Mouse (Mus musculus) stomach, postnatal 0 days (tissue): ENCODE results near the gene Iqschfp. TPM values are rescaled to one million over a fixed set of nuclear protein-coding genes. Genes with fewer than 3 reads are reported as not detected.

ENCODE experiments used
- ATAC-seq: fragments of 200-750 bp; cut with Nextera tagmentation; 2 replicates; pipeline ENCODE4 v1.8.0; 2017; ENCODE audit not compliant: low FRiP score, low TSS enrichment
- DNase-seq: peaks from one replicate; pipeline ENCODE4 v3.0.0-alpha.2; 2016; ENCODE audit warnings: low spot score
- H3K27ac ChIP-seq: fragments of 300-500 bp; sonication (generic); replicated peaks from 2 replicates; pipeline ENCODE4 v1.5.1; 2014; ENCODE audit warnings: mild to moderate bottlenecking, control low read depth
- H3K27me3 ChIP-seq: fragments of 300-500 bp; sonication (generic); 2 replicates; pipeline ENCODE4 v1.6.1; 2014; ENCODE audit warnings: low read length; ENCODE audit not compliant: control insufficient read depth, insufficient read depth
- H3K36me3 ChIP-seq: fragments of 300-500 bp; sonication (generic); 2 replicates; pipeline ENCODE4 v1.6.1; 2014; ENCODE audit warnings: low read length, mixed read lengths; ENCODE audit not compliant: control insufficient read depth, insufficient read depth
- H3K4me1 ChIP-seq: fragments of 300-500 bp; sonication (generic); replicated peaks from 2 replicates; pipeline ENCODE4 v1.6.1; 2014; ENCODE audit warnings: antibody characterized with exemption; ENCODE audit not compliant: control insufficient read depth, insufficient read depth
- H3K4me2 ChIP-seq: fragments of 300-500 bp; sonication (generic); replicated peaks from 2 replicates; pipeline ENCODE4 v1.6.1; 2014; ENCODE audit warnings: low read depth, mild to moderate bottlenecking, control low read depth, moderate library complexity
- H3K4me3 ChIP-seq: fragments of 300-500 bp; sonication (generic); 2 replicates; pipeline ENCODE4 v1.5.1; 2014; ENCODE audit warnings: low read depth, low read length, control low read depth
- H3K9ac ChIP-seq: fragments of 300-500 bp; sonication (generic); 2 replicates; pipeline ENCODE4 v1.6.1; 2014; ENCODE audit warnings: mild to moderate bottlenecking, low read length, control low read depth, mixed read lengths
- H3K9me3 ChIP-seq: fragments of 300-500 bp; sonication (generic); 2 replicates; pipeline ENCODE4 v1.6.1; 2016; ENCODE audit warnings: low read length; ENCODE audit not compliant: control insufficient read depth
- CTCF ChIP-seq: IDR thresholded peaks from 2 replicates; pipeline ENCODE4 v1.5.1; 2016; ENCODE audit warnings: antibody characterized with exemption, low read depth, mild to moderate bottlenecking, moderate library complexity
- EP300 ChIP-seq: optimal IDR thresholded peaks from 2 replicates; pipeline ENCODE3; 2016; ENCODE audit warnings: antibody characterized with exemption
- WGBS: fragments of 180-500 bp; shearing (Covaris S2); extraction: QIAGEN DNeasy Blood & Tissue Kit; methylation state at CpG from one replicate; pipeline ENCODE4 v1.1.7; 2014; 5-methylcytosine and 5-hydroxymethylcytosine counted together
- polyA plus RNA-seq: library from polyadenylated mRNA; unstranded; fragments of >200 nt; fragmentation: Nextera tagmentation; extraction: Ambion mirVana; gene quantifications from 2 replicates; pipeline ENCODE4 v1.2.1, GENCODE M21; 2015

The Iqschfp gene
- polyA plus RNA-seq, 1 experiment from 2014 or later: 0.08 TPM

DNA sequence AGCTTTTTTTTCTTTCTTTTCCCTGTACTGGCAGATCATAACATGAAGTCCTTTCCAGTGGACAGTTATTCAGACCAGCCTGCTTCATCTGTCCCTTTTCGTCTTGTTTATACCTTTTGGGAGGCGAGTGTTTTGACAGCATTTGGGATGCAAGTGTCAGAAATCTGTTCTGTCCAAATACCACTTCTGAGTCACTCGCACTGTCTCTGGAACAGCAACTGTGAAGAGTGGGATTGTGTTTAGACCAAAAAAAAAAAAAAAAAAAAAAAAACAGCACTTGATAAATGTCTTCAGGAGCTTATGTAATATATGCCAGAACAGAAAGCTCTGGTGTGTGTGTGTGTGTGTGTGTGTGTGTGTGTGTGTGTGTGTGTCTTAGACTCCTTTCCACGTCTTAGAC, 678.3 kb downstream of the Iqschfp start:
- TF ChIP-seq EP300 (no peak), CTCF (no peak)
- H3K9me3 ChIP-seq: no peaks in the 10 kb centered on the region
- 0 out of 2 replicates have a peak, but pooled peaks cover 3% of the 10 kb centered on the region for H3K4me1 ChIP-seq
- H3K36me3 ChIP-seq: no peaks in the 10 kb centered on the region
- no peak overlapping the region for H3K4me2 ChIP-seq
- H3K4me3 ChIP-seq: no peak overlapping the region
- 54% methylated on average over 4 of the region's 4 CpGs for WGBS
- ATAC-seq (no peak), DNase-seq (no peak)
- no peaks in the 10 kb centered on the region for H3K27me3 ChIP-seq
- no peak overlapping the region for H3K27ac ChIP-seq
- no peak overlapping the region for H3K9ac ChIP-seq

DNA sequence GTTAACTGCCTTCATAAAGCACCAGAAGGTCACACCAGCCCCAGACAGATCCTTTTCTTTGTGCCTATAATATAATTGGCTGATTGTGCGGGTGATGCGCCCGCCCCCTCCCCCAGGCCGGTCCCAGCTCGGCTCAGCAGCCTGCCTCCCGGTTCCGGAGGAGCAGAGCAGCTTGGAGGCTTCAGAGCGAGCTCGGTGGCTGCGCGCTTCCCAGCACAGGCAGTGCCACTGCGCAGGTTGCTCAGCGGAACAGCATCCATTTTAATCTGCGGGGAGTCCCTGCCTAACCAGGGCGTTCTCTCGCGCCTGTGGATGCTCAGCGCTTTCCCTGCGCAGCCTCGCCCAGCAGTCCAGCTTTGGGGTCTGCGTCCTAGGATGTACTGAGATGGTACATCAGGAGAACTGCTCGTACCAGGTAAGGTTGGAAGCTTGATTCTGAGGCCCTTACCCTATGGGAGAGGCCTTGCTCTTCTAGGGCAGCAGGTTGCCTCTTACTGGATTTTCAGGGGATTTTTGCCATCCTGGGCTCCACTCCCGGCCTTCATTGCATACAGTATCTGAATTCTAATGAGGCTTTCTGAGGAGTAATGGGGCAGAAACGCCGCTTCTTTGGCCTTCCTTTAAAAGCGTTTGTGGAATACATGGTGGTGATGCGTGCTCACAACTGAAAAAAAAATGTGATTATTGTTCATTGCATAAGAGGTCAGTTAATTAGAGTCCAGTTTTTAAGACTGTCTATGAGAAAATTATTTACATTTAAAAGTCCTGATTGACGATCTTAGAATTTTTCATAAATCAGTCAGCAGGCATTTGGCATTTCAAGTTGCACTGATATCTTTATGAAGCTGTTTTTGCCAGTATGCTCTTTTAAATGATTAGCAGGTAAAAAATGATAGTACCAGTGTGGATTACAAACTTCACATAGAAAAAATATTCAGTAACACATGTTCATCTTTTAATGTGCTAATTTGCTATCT, 680.5 kb downstream of the Iqschfp start:
- Histone ChIP-seq H3K4me3 (peak overlapping the region; percentile 12; the same call in 1 of the 2 replicates), H3K9ac (0 out of 2 replicates have a peak overlapping the region, but pooled peaks have one; percentile 19)

DNA sequence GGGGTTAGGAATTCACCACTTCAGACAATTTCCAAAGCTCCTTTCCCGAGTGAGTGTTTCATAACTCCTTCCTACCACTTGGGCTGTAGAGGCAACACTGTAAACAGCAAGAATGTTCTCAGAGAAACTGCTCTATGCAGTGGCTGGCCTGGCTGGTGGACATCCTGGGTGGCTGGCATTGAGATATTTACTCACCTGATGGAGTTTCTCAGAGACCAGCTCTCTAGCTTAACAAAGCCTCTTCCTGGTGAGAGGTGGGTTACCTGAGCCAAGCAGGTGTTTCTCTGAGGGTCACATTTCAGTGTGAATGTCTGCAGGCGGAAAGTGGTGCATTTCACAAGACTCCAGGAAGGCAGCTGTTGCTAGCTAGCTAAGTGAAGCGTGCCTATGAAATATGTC, 681.2 kb downstream of the Iqschfp start:
- Histone ChIP-seq H3K4me1 (0 out of 2 replicates have a peak, but pooled peaks cover 3% of the 10 kb centered on the region), H3K9me3 (no peaks in the 10 kb centered on the region), H3K27me3 (no peaks in the 10 kb centered on the region), H3K27ac (no peak overlapping the region), H3K9ac (no peak overlapping the region), H3K36me3 (no peaks in the 10 kb centered on the region), H3K4me3 (no peak overlapping the region), H3K4me2 (no peak overlapping the region)
- WGBS: 66% methylated on average over 3 of the region's 3 CpGs
- no peak for ATAC-seq
- DNase-seq: no peak
- TF ChIP-seq CTCF (no peak), EP300 (no peak)

More for the DNA sequence above, 680.5 kb downstream of the Iqschfp start:
- Histone ChIP-seq H3K9me3 (no peaks in the 10 kb centered on the region), H3K27ac (no peak overlapping the region), H3K27me3 (no peaks in the 10 kb centered on the region), H3K4me2 (peak overlapping the region; percentile 34; the same call in 1 of the 2 replicates), H3K36me3 (no peaks in the 10 kb centered on the region), H3K4me1 (0 out of 2 replicates have a peak, but pooled peaks cover 3% of the 10 kb centered on the region)
- TF ChIP-seq EP300: no peak
- no peak for TF ChIP-seq CTCF
- 34% methylated on average over 28 of the region's 28 CpGs for WGBS
- DNase-seq: peak; percentile 24
- ATAC-seq: peak; percentile 45; the same call in 1 of the 2 replicates

DNA sequence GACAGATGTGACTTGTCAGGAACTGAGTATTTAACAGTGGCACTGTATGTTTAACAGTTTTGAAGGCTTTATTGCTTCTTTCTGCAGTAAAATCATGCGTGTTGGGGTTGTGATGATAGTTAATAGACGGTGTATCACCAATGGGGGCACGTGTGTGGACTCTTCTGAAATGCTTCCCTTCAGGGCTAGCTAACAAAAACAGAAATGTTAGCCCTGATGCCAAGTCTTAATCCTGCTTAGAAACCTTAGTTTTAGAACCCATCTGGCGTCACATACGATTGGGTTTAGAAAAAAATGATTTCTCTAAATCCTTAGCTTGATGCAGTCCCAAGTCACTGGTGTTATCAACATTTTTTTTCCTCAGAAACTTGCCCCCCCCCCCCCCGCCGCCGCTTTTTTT, 682.1 kb downstream of the Iqschfp start:
- Histone ChIP-seq H3K27me3 (no peaks in the 10 kb centered on the region), H3K36me3 (no peaks in the 10 kb centered on the region), H3K4me2 (no peak overlapping the region), H3K9me3 (no peaks in the 10 kb centered on the region), H3K4me3 (no peak overlapping the region), H3K4me1 (0 out of 2 replicates have a peak, but pooled peaks cover 3% of the 10 kb centered on the region), H3K27ac (no peak overlapping the region), H3K9ac (no peak overlapping the region)
- no peak for DNase-seq
- no peak for ATAC-seq
- TF ChIP-seq CTCF (no peak), EP300 (no peak)
- 32% methylated on average over 5 of the region's 8 CpGs for WGBS

DNA sequence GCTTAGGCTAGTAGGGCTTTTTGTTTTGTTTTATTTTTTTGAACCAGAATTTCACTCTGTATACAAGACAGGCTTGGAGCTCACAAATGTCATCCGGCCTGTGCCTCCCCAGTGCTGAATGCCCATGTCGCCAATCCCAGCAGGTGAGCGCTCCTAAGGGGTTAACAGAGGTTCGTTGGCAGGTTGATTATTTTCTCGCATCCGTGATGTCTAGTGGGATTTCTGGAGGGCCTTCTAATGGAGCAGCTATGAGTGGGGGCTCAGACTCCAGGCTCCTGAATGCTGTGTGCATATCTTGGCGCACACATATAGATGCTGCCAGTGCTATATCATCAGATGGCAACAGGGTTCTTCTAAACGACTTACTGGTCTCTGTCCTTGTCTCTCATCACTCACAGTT, 682.5 kb downstream of the Iqschfp start:
- Histone ChIP-seq H3K36me3 (no peaks in the 10 kb centered on the region), H3K27me3 (no peaks in the 10 kb centered on the region), H3K4me1 (0 out of 2 replicates have a peak, but pooled peaks cover 3% of the 10 kb centered on the region), H3K9ac (no peak overlapping the region), H3K27ac (no peak overlapping the region), H3K4me2 (no peak overlapping the region), H3K9me3 (no peaks in the 10 kb centered on the region), H3K4me3 (no peak overlapping the region)
- TF ChIP-seq EP300 (no peak), CTCF (no peak)
- DNase-seq (no peak), ATAC-seq (no peak)
- 71% methylated on average over 8 of the region's 8 CpGs for WGBS
